Comparison of ENCODE assay signal across 17 mouse cellular contexts in genomic region chr2:138236149-138236548, GRCm38 (mm10).
"Had no signal": no experiment of that assay in that cellular context is flagged by ENCODE, and none has a peak within 500 bp of the region (broad histone marks: within the 10 kb centered on the region; RNA-seq: fewer than 3 reads in every experiment).

No protein-coding gene starts in this region.

- H3K4me3 ChIP-seq: liver, embryonic 13.5 days; liver, embryonic 15.5 days; midbrain, embryonic 10.5 days; midbrain, embryonic 12.5 days; myocyte; neural tube, embryonic 13.5 days; neural tube, embryonic 15.5 days; stomach, embryonic 15.5 days had no signal

- H3K4me2 ChIP-seq: liver, embryonic 13.5 days; liver, embryonic 15.5 days; midbrain, embryonic 12.5 days; neural tube, embryonic 13.5 days; neural tube, embryonic 15.5 days; stomach, embryonic 15.5 days had no signal

- DNase-seq: liver, embryonic 13.5 days; lung, adult 18-20 months; lung, postnatal 10 days; lung, postnatal 36 days; midbrain, embryonic 14.5 days; right cerebral cortex, postnatal 14 days; thymus, adult 18-20 months; thymus, postnatal 14 days; thymus, postnatal 36 days had no signal

- H3K9ac ChIP-seq: liver, embryonic 13.5 days; liver, embryonic 15.5 days; midbrain, embryonic 12.5 days; neural tube, embryonic 13.5 days; neural tube, embryonic 15.5 days; stomach, embryonic 15.5 days had no signal

- H3K36me3 ChIP-seq: liver, embryonic 13.5 days; liver, embryonic 15.5 days; midbrain, embryonic 10.5 days; midbrain, embryonic 12.5 days; neural tube, embryonic 13.5 days; neural tube, embryonic 15.5 days; stomach, embryonic 15.5 days had no signal

- ATAC-seq: midbrain, embryonic 16.5 days had no signal

- H3K27me3 ChIP-seq: liver, embryonic 13.5 days; liver, embryonic 15.5 days; midbrain, embryonic 12.5 days; neural tube, embryonic 13.5 days; neural tube, embryonic 15.5 days; stomach, embryonic 15.5 days had no signal

- H3K27ac ChIP-seq: liver, embryonic 13.5 days; liver, embryonic 15.5 days; midbrain, embryonic 10.5 days; midbrain, embryonic 12.5 days; neural tube, embryonic 13.5 days; neural tube, embryonic 15.5 days; stomach, embryonic 15.5 days had no signal

- H3K9me3 ChIP-seq: liver, embryonic 13.5 days; liver, embryonic 15.5 days; midbrain, embryonic 10.5 days; midbrain, embryonic 12.5 days; neural tube, embryonic 13.5 days; neural tube, embryonic 15.5 days; stomach, embryonic 15.5 days had no signal

- H3K4me1 ChIP-seq: liver, embryonic 13.5 days; liver, embryonic 15.5 days; midbrain, embryonic 10.5 days; midbrain, embryonic 12.5 days; neural tube, embryonic 13.5 days; neural tube, embryonic 15.5 days; stomach, embryonic 15.5 days had no signal
